Mouse (Mus musculus): ENCODE data around the gene Fam229a.
A peak's percentile ranks its signal among the peaks of the same experiment; 100 is the strongest.
"Not testable (repeated sequence)": the region's sequence is repeated elsewhere in the genome, so short reads cannot be mapped to it uniquely, and the experiment has no call there.

Gene Fam229a

GRCm38 (mm10) chr4:129528901-129529300, 37.9 kb downstream of the Fam229a start:
- not testable (repeated sequence) for DNase-seq

- peak; percentile 72 for DNase-seq
These were observed 49.0 kb downstream of the Fam229a start for GRCm38 (mm10) chr4:129540012-129540411.
